Mouse (Mus musculus) cerebellum, adult 2 months (tissue): ENCODE measurements around the gene Nedd8.

Experiments
- CTCF ChIP-seq: fragments of 200-500 bp; IDR thresholded peaks from 2 replicates; pipeline ENCODE4 v1.5.1; 2011; ENCODE audit warnings: low read depth, mild to moderate bottlenecking, control low read depth, low read length, moderate library complexity, borderline replicate concordance; ENCODE audit not compliant: insufficient read depth
- POLR2A ChIP-seq: fragments of 200-500 bp; IDR thresholded peaks from 2 replicates; pipeline ENCODE4 v1.6.1; 2011; ENCODE audit warnings: low read length, control low read depth, borderline replicate concordance; ENCODE audit not compliant: insufficient read depth

DNA sequence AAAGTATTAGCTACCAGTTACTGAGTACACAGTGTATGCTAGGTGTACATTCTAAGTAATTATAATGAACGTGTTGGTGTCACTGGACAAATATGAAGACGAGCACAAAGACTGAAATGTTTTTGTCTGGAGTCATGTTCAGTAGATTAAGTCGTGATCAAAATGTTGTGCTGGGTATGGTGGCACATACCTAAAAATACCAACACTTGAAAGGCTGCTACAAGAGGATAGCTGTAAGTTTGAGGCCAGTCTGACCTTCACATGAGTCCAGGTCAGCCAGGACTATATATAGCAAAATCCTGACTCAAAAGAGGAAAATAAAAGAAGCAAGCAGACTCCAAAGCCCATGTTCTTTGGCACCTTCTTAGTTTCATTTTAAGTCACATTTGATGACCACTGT, 15.0 kb downstream of the Nedd8 start:
- TF ChIP-seq CTCF (no peak), POLR2A (no peak)
